Comparison of ENCODE assay signal across 23 mouse cellular contexts in genomic region chr8:78564200-78564599, GRCm38 (mm10).
"Had no signal": no experiment of that assay in that cellular context is flagged by ENCODE, and none has a peak within 500 bp of the region (broad histone marks: within the 10 kb centered on the region; RNA-seq: fewer than 3 reads in every experiment).

No protein-coding gene starts in this region.

- ATAC-seq: intestine, embryonic 16.5 days; liver, embryonic 12.5 days; midbrain, embryonic 13.5 days; midbrain, embryonic 16.5 days had no signal

- H3K4me2 ChIP-seq: limb, embryonic 12.5 days; liver, embryonic 12.5 days; liver, embryonic 15.5 days; midbrain, embryonic 13.5 days; neural tube, embryonic 13.5 days had no signal

- H3K4me3 ChIP-seq: left cerebral cortex, adult 2 months; limb, embryonic 12.5 days; liver, embryonic 12.5 days; liver, embryonic 15.5 days; megakaryocyte, embryonic 14.5 days; midbrain, embryonic 10.5 days; midbrain, embryonic 13.5 days; myocyte; neural tube, embryonic 13.5 days had no signal

- H3K9me3 ChIP-seq: limb, embryonic 12.5 days; liver, embryonic 15.5 days; midbrain, embryonic 10.5 days; neural tube, embryonic 13.5 days had no signal

- DNase-seq: kidney, adult 18-20 months; kidney, adult 9 months; kidney, postnatal 36 days; layer of hippocampus, postnatal 36 days; liver; lung, adult 18-20 months; lung, postnatal 36 days; retina, postnatal 1 day; right cerebral cortex, postnatal 25 days; spleen, adult 18-20 months; thymus, adult 18-20 months; thymus, postnatal 36 days had no signal

- H3K4me1 ChIP-seq: limb, embryonic 12.5 days; liver, embryonic 12.5 days; neural tube, embryonic 13.5 days had no signal

- H3K27ac ChIP-seq: left cerebral cortex, adult 2 months; limb, embryonic 12.5 days; liver, embryonic 12.5 days; liver, embryonic 15.5 days; midbrain, embryonic 10.5 days; midbrain, embryonic 13.5 days; neural tube, embryonic 13.5 days had no signal

- H3K9ac ChIP-seq: limb, embryonic 12.5 days; liver, embryonic 12.5 days; liver, embryonic 15.5 days; midbrain, embryonic 13.5 days; neural tube, embryonic 13.5 days had no signal

- H3K27me3 ChIP-seq: limb, embryonic 12.5 days; liver, embryonic 12.5 days; liver, embryonic 15.5 days; megakaryocyte, embryonic 14.5 days; midbrain, embryonic 13.5 days; neural tube, embryonic 13.5 days had no signal
